Mouse (Mus musculus) CH12.LX (cell line): Measurements from ENCODE around the gene Vps35. TPM values are rescaled to one million over a fixed set of nuclear protein-coding genes. Genes with fewer than 3 reads are reported as not detected.

Experiments used
- DNase-seq: peaks from one replicate; pipeline ENCODE4 v3.0.0-alpha.2; 2013; ENCODE audit errors: extremely low read depth
- H3K27ac ChIP-seq: 2 replicates; pipeline ENCODE4 v1.5.1; 2012; ENCODE audit warnings: low read depth, mild to moderate bottlenecking, control low read depth, moderate library complexity; ENCODE audit not compliant: insufficient read depth
- H3K27me3 ChIP-seq: replicated peaks from 2 replicates; pipeline ENCODE3; 2012; ENCODE audit warnings: inconsistent platforms
- H3K36me3 ChIP-seq, 2 experiments: replicated peaks in 1 of 2; 2 replicates each; pipeline versions ENCODE3 to v1.6.1; 2012; ENCODE audit warnings: inconsistent platforms in 1 of 2, low read length in 1 of 2, mild to moderate bottlenecking in 1 of 2, mixed read lengths in 1 of 2, moderate library complexity in 1 of 2; ENCODE audit not compliant: control insufficient read depth in 1 of 2, insufficient read depth in 1 of 2
- H3K4me1 ChIP-seq, 2 experiments: 2 replicates each; pipeline ENCODE4 v1.6.1; 2012; ENCODE audit warnings: inconsistent platforms in 1 of 2, moderate library complexity in 1 of 2; ENCODE audit not compliant: insufficient read depth in 2 of 2, control insufficient read depth in 1 of 2
- H3K4me2 ChIP-seq: 2 replicates; pipeline ENCODE4 v1.6.1; 2012; ENCODE audit warnings: low read depth, mild to moderate bottlenecking, control low read depth; ENCODE audit not compliant: poor library complexity, insufficient read depth, severe bottlenecking
- H3K4me3 ChIP-seq, 3 experiments: fragments of 150-350 bp in 1 of 3; sonication (generic) in 1 of 3; replicated peaks in 1 of 3; 2 replicates each; pipeline versions ENCODE3 to v1.5.1; 2011 to 2012; ENCODE audit warnings: low read depth in 2 of 3, low read length in 2 of 3, mild to moderate bottlenecking in 2 of 3, moderate library complexity in 2 of 3, control low read depth in 1 of 3, improper control_type of control experiment in 1 of 3, inconsistent platforms in 1 of 3, mixed read lengths in 1 of 3; ENCODE audit not compliant: poor library complexity in 1 of 3
- H3K79me2 ChIP-seq: replicated peaks from 2 replicates; pipeline ENCODE4 v1.6.1; 2012; ENCODE audit warnings: mild to moderate bottlenecking, moderate library complexity; ENCODE audit not compliant: control insufficient read depth, poor library complexity, insufficient read depth, severe bottlenecking; ENCODE audit errors: extremely low read depth
- H3K9ac ChIP-seq: 2 replicates; pipeline ENCODE4 v1.6.1; 2012; ENCODE audit warnings: low read depth, mild to moderate bottlenecking, control low read depth, moderate library complexity; ENCODE audit not compliant: insufficient read depth
- H3K9me3 ChIP-seq: replicated peaks from 2 replicates; pipeline ENCODE3; 2012; ENCODE audit warnings: low read length, inconsistent platforms, mixed read lengths
- BHLHE40 ChIP-seq: IDR thresholded peaks from 2 replicates; pipeline ENCODE4 v1.6.1; 2011; ENCODE audit warnings: mild to moderate bottlenecking, low read depth, low read length, improper control_type of control experiment
- CTCF ChIP-seq, 2 experiments: IDR thresholded peaks in 1 of 2; conservative IDR thresholded peaks in 1 of 2; 2 replicates each; pipeline ENCODE4 v1.5.1; 2011 to 2012; ENCODE audit warnings: low read depth in 2 of 2, low read length in 2 of 2, improper control_type of control experiment in 1 of 2, inconsistent platforms in 1 of 2, mild to moderate bottlenecking in 1 of 2, moderate library complexity in 1 of 2
- ETS1 ChIP-seq: conservative IDR thresholded peaks from 2 replicates; pipeline ENCODE4 v1.6.1; 2012; ENCODE audit warnings: low read depth, mild to moderate bottlenecking, inconsistent platforms, low read length, improper control_type of control experiment, moderate library complexity
- HCFC1 ChIP-seq: IDR thresholded peaks from 2 replicates; pipeline ENCODE4 v1.6.1; 2012; ENCODE audit warnings: low read depth, mild to moderate bottlenecking, inconsistent platforms, low read length, improper control_type of control experiment
- JUN ChIP-seq: IDR thresholded peaks from 2 replicates; pipeline ENCODE4 v1.6.1; 2011; ENCODE audit warnings: low read depth, mild to moderate bottlenecking, low read length, improper control_type of control experiment, moderate library complexity; ENCODE audit not compliant: insufficient read depth
- JUND ChIP-seq: conservative IDR thresholded peaks from 2 replicates; pipeline ENCODE4 v1.6.1; 2011; ENCODE audit warnings: low read depth, low read length, improper control_type of control experiment
- KAT2A ChIP-seq: IDR thresholded peaks from 2 replicates; pipeline ENCODE4 v1.6.1; 2012; ENCODE audit warnings: low read length, improper control_type of control experiment, inconsistent platforms; ENCODE audit not compliant: insufficient replicate concordance
- MAFK ChIP-seq: IDR thresholded peaks from 2 replicates; pipeline ENCODE4 v1.6.1; 2011; ENCODE audit warnings: low read length, improper control_type of control experiment; ENCODE audit not compliant: insufficient replicate concordance
- MAZ ChIP-seq: IDR thresholded peaks from 2 replicates; pipeline ENCODE4 v1.6.1; 2012; ENCODE audit warnings: low read depth, mild to moderate bottlenecking, inconsistent platforms, low read length, improper control_type of control experiment, moderate library complexity
- MXI1 ChIP-seq: IDR thresholded peaks from 2 replicates; pipeline ENCODE4 v1.6.1; 2011; ENCODE audit warnings: mild to moderate bottlenecking, low read depth, low read length, improper control_type of control experiment
- MYC ChIP-seq: IDR thresholded peaks from 2 replicates; pipeline ENCODE4 v1.6.1; 2011; ENCODE audit warnings: low read depth, mild to moderate bottlenecking, improper control_type of control experiment, low read length
- NELFE ChIP-seq: IDR thresholded peaks from 2 replicates; pipeline ENCODE4 v1.6.1; 2011; ENCODE audit warnings: low read depth, low read length, improper control_type of control experiment
- POLR2A ChIP-seq: IDR thresholded peaks from 2 replicates; pipeline ENCODE4 v1.6.1; 2011; ENCODE audit warnings: low read depth, mild to moderate bottlenecking, improper control_type of control experiment, low read length
- POLR2AphosphoS2 ChIP-seq: IDR thresholded peaks from 2 replicates; pipeline ENCODE4 v1.6.1; 2011; ENCODE audit warnings: low read depth, low read length, improper control_type of control experiment
- RAD21 ChIP-seq: IDR thresholded peaks from 2 replicates; pipeline ENCODE4 v1.6.1; 2011; ENCODE audit warnings: low read depth, mild to moderate bottlenecking, low read length, improper control_type of control experiment, moderate library complexity
- SIN3A ChIP-seq: IDR thresholded peaks from 2 replicates; pipeline ENCODE4 v1.6.1; 2012; ENCODE audit warnings: low read length, improper control_type of control experiment, inconsistent platforms
- TBP ChIP-seq: conservative IDR thresholded peaks from 2 replicates; pipeline ENCODE4 v1.6.1; 2011; ENCODE audit warnings: low read depth, low read length, improper control_type of control experiment
- TCF12 ChIP-seq: IDR thresholded peaks from 2 replicates; pipeline ENCODE4 v1.6.1; 2014; ENCODE audit warnings: low read depth, mild to moderate bottlenecking, inconsistent platforms, low read length, improper control_type of control experiment
- UBTF ChIP-seq: IDR thresholded peaks from 2 replicates; pipeline ENCODE4 v1.6.1; 2012; ENCODE audit warnings: low read depth, mild to moderate bottlenecking, inconsistent platforms, low read length, improper control_type of control experiment, moderate library complexity
- ZC3H11A ChIP-seq: IDR thresholded peaks from 2 replicates; pipeline ENCODE4 v1.6.1; 2012; ENCODE audit warnings: low read depth, mild to moderate bottlenecking, inconsistent platforms, low read length, improper control_type of control experiment
- ZKSCAN1 ChIP-seq: IDR thresholded peaks from 2 replicates; pipeline ENCODE4 v1.6.1; 2012; ENCODE audit warnings: low read depth, inconsistent platforms, low read length, improper control_type of control experiment, borderline replicate concordance
- ZMIZ1 ChIP-seq: IDR thresholded peaks from 2 replicates; pipeline ENCODE4 v1.6.1; 2012; ENCODE audit warnings: low read depth, mild to moderate bottlenecking, inconsistent platforms, low read length, improper control_type of control experiment
- dilution Hi-C: fragments of 300-500 bp; cut with MboI; formaldehyde crosslinking; loops from 2 replicates; pipeline ENCODE4 v1.14.3; 2020; ENCODE audit warnings: low sequenced_read_pairs; ENCODE audit not compliant: extremely low pct_unique_long_range_greater_than_20kb, extremely low pct_ligation_motif_present
- in situ Hi-C: fragments of 300-500 bp; cut with MboI; formaldehyde crosslinking; loops from 3 replicates; pipeline ENCODE4 v1.14.3; 2019; ENCODE audit warnings: low sequenced_read_pairs, low pct_ligation_motif_present, low pct_unique_long_range_greater_than_20kb, mixed read lengths
- polyA plus RNA-seq: library from polyadenylated mRNA; unstranded; fragments of >175 nt; gene quantifications from 2 replicates; pipeline ENCODE4 v1.2.1, GENCODE M21; 2012; ENCODE audit warnings: low read depth; ENCODE audit not compliant: insufficient read length
- total RNA-seq, 2 experiments: library from RNA; depleted of rRNA; stranded (reverse); fragments of 300-350 nt in 1 of 2; fragments of >200 nt in 1 of 2; gene quantifications; 2 replicates each; pipeline ENCODE4 v1.2.3; 2012 to 2014

The Vps35 gene
- total and polyA plus RNA-seq, 3 experiments: 79.8 to 163 (median 99.2) TPM

GRCm38 (mm10) chr8:85318534-85318933 lies 18.9 kb upstream of the Vps35 start:
- Histone ChIP-seq H3K4me2 (no peak overlapping the region), H3K79me2 (no peaks in the 10 kb centered on the region)
- no peak for DNase-seq

DNA sequence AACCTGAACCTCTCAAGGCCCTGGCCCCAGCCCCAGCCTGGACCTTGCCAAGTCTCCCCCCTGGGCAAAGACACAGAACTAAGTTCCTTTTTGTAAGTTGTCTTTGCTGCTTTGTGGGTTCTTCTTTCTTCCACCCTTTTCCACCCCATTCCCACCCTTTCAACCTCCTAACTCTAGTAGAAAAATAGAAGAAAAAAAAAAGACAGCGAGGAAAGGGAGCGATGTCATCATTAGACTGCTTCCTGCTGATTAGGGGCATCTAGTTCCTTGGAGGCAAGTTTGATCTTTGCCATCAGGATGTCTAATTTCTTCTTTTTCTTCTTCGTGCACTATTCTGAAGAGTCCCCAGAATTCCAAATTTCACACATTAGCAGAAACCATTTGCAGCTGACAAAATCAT lies 13.4 kb upstream of the Vps35 start:
- H3K27ac ChIP-seq: no peak overlapping the region
- H3K4me2 ChIP-seq: no peak overlapping the region
- no peaks in the 10 kb centered on the region for H3K27me3 ChIP-seq
- DNase-seq: no peak
- no peaks in the 10 kb centered on the region for H3K4me1 ChIP-seq
- dilution Hi-C loops: no loop called here
- peaks cover 6% of the 10 kb centered on the region for H3K9me3 ChIP-seq
- in situ Hi-C loops: loop anchor here (5.0 to 25.0 kb wide), 2 partner anchors 89 to 224 kb away; no protein-coding TSS in a partner anchor
- H3K4me3 ChIP-seq: no peak overlapping the region
- no peak overlapping the region for H3K9ac ChIP-seq
- H3K79me2 ChIP-seq: no peaks in the 10 kb centered on the region
- peaks cover 3 to 16% of the 10 kb centered on the region in 2 experiments for H3K36me3 ChIP-seq
- TF ChIP-seq UBTF (no peak), MYC (no peak), JUN (no peak), ZMIZ1 (no peak), POLR2AphosphoS2 (no peak), MAFK (no peak), ZC3H11A (no peak), KAT2A (no peak), CTCF (conservative IDR thresholded peaks at IDR 0.05 in 1 of 2, IDR thresholded peaks at IDR 0.05 in 1 of 2; ENCODE audit: low read depth in 2 of 2, low read length in 2 of 2) (no peak), JUND (no peak), SIN3A (no peak)
- TF ChIP-seq, all 38 proteins: peak for 0

More at GRCm38 (mm10) chr8:85318534-85318933, 18.9 kb upstream of the Vps35 start:
- dilution Hi-C loops (no loop called here), in situ Hi-C loops (loop anchor here (25.0 kb wide), 1 partner anchor 219 kb away; no protein-coding TSS in a partner anchor)
- no peaks in the 10 kb centered on the region for H3K4me1 ChIP-seq
- no peak overlapping the region for H3K27ac ChIP-seq
- TF ChIP-seq RAD21 (no peak), ZMIZ1 (no peak), MAZ (no peak), TCF12 (no peak), TBP (no peak), CTCF (conservative IDR thresholded peaks at IDR 0.05 in 1 of 2, IDR thresholded peaks at IDR 0.05 in 1 of 2; ENCODE audit: low read depth in 2 of 2, low read length in 2 of 2) (no peak), UBTF (no peak), MXI1 (no peak), HCFC1 (no peak), JUN (no peak), MAFK (no peak), SIN3A (no peak), ZKSCAN1 (no peak), ZC3H11A (no peak), NELFE (no peak), ETS1 (no peak), POLR2A (no peak), BHLHE40 (no peak), MYC (no peak)
- no peak overlapping the region for H3K9ac ChIP-seq
- no peaks in the 10 kb centered on the region for H3K36me3 ChIP-seq
- no peaks in the 10 kb centered on the region for H3K27me3 ChIP-seq
- no peak overlapping the region for H3K4me3 ChIP-seq
- peaks cover 12% of the 10 kb centered on the region for H3K9me3 ChIP-seq
